Mouse (Mus musculus) activated CD4-positive, CD25-positive, alpha-beta regulatory T cell, adult 4 months (primary cell): ENCODE results near the gene Tmem247. TPM values are rescaled to one million over a fixed set of nuclear protein-coding genes. Genes with fewer than 3 reads are reported as not detected.

Source experiments
- ATAC-seq: one replicate; pipeline ENCODE4 v1.8.0; 2017
- polyA plus RNA-seq, 2 experiments: library from polyadenylated mRNA; unstranded; fragments of 100-300 nt; shearing (Covaris generic); gene quantifications; one replicate each; pipeline ENCODE4 v1.2.1; 2017

Tmem247 gene
- not detected for polyA plus RNA-seq

GRCm38 (mm10) chr17:86917048-86917447 is at the start of gene Tmem247:
Gene Tmem247, plus strand, starts transcription at chr17:86917348.
- no peak for ATAC-seq

DNA sequence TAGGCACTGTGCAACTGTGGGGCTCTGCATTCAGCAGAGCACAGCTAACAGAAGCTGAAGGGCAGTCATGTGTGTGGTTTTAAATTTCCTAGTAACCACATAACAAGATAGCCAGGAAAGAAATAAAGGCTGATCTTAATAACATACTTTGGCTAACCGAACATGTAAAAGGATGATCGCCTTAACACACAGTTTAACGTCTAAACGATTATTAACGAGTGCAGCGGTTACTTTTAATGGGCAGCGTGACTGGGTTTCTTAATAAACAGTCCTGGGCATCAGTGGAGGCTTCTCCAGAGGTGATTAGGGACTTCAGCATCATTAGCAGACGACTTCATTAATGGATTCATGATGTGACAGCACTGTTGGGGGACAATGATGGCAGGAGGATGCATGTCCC is 46.6 kb upstream of the Tmem247 start:
- no peak for ATAC-seq

DNA sequence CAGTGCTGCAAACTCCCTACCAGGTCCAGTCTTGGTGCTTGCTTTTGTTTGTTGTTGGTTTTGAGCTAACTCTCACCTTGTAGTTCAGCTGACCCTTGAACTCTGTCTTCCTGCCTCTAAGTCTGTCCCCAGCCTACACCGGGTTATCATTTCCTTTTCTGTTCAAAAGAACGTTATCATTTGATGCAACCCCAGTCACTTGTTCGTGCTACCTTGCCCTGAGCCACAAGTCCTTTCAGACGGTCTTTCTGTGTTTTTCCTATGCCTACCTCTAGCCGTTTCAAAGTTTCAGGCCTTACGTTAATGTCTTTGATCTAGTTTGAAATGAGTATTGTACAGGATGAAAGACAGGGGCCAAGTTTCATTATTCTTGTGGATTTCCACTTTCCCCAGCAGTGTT is 44.5 kb upstream of the Tmem247 start:
- ATAC-seq = peak; percentile 85

- ATAC-seq = no peak
Measured at GRCm38 (mm10) chr17:86876940-86877339, 40.2 kb upstream of the Tmem247 start.

DNA sequence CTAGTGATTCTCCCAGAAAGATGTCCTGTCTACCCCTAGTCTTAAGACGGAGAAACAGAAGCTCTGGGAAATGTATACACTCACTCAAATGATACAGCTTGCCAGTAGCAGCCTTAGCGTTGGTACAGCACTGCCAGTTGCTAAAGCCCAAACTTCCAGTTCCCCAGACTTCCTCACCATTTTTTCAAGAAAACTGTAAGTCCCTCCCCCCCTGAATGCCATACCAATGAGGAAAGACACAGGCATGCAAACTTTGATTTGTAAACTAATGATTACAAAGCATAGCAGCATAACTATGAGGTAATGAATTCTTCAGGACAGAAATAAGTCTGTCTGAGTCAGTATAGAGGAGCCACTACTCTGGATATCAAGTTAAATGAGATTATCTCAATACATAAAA is 39.4 kb upstream of the Tmem247 start:
- ATAC-seq = no peak

DNA sequence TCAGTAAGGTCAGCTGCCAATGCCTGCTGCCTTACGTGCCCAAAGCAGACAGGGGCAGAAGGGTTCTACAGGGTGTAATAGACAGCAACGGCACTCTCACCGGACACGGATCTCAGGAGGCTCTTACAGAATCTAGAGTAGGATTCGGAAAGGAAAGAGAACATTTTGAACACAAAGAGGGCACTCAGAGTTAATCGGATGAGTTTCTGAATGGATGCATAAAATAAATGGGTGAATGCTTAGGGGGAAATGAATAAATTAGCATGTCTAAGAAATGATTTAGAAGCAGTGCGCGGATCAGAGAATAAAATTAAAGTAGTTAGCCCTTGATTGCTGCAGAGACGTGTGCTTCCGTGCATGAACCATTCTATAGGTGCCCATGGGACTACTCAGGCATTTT is 37.1 kb upstream of the Tmem247 start:
- no peak for ATAC-seq

GRCm38 (mm10) chr17:86880461-86881044 is 36.6 kb upstream of the Tmem247 start:
- peak; percentile 90 for ATAC-seq

GRCm38 (mm10) chr17:86895191-86895590 is 22.0 kb upstream of the Tmem247 start:
- ATAC-seq = no peak

GRCm38 (mm10) chr17:86897486-86898165 is 19.5 kb upstream of the Tmem247 start:
- ATAC-seq = no peak

DNA sequence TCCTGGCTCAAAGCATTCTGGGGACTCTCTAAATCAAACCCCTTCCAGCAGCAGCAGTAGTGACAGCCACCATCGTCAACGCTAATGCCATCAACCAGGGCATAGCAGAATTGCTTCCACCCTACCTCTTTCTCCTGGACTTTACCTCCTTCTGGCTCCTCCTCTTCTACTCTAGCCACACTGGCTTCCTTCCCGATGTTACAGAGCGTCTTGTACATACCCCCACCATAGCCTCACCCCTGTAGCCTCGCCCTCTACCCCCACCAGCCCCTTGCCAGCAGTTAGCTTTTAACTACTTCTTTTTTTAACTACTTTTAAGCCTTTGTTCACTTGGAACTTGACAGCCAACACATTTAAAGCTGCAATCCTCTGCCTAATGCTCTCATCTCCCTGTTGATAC is 17.3 kb upstream of the Tmem247 start:
- ATAC-seq = no peak

DNA sequence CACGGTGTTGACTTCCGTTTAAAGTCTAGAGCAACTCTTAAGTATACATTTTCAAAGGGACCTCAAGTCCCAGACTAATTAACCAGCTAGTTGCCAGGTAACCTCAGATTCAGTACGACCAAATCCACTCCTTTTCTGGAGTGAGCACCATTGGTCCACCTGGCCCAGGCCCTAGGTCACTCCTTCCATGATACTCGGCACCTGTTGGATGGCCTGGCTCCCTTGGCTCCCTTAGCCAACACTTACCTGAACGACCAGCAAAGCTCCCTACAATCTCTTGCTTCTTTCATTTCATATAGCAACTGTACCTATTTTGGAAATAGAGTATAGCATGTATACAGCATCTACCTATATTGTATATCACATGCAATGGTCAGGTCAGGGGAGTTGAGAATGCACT is 16.6 kb upstream of the Tmem247 start:
- ATAC-seq = no peak

GRCm38 (mm10) chr17:86902399-86903067 is 14.6 kb upstream of the Tmem247 start:
- ATAC-seq = no peak

DNA sequence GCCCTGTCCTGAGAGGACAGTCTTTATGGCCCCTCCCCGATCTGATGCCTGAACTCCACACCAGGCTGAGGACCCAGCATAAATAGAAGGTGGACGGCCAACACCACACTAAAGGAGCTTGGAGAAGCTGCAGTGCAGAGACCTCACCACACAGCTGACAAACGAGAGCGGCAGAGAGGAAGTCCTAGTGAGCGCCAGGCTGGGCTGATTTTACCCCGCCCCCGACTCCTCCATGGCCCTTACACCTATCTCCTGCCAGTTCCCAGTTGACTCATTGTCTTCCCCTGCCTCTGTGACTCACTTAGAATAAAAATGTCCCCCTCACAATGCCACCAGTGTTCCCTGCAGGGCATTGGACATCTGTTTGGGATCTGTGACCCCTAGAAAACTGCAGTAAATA is 13.6 kb upstream of the Tmem247 start:
- ATAC-seq = peak; percentile 59

DNA sequence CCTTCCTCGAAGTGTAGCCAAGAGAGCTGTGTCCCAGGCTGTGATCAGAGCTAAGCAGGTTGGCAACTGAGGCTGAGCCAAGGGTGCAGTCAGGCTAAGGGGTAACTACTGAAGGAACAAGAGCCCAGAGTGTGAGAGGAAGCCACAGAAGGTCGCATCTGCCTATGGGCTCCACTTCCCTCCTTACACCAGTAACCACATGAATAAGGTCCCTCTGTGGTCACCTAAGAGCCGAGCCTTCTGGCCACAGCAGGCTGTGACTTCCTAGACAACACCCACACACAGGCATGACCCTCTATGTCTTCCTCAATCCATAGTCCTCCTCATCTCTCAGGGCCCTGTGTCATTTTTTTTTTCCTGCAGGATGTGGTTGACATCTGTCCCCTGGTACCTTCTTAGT is 12.9 kb upstream of the Tmem247 start:
- ATAC-seq = no peak

GRCm38 (mm10) chr17:86905297-86906135 is 11.6 kb upstream of the Tmem247 start:
- peak; percentile 12 for ATAC-seq

- ATAC-seq = peak; percentile 72
Measured at GRCm38 (mm10) chr17:86906136-86906461, 11.0 kb upstream of the Tmem247 start.

- no peak for ATAC-seq
Measured at GRCm38 (mm10) chr17:86906601-86907000, 10.5 kb upstream of the Tmem247 start.

DNA sequence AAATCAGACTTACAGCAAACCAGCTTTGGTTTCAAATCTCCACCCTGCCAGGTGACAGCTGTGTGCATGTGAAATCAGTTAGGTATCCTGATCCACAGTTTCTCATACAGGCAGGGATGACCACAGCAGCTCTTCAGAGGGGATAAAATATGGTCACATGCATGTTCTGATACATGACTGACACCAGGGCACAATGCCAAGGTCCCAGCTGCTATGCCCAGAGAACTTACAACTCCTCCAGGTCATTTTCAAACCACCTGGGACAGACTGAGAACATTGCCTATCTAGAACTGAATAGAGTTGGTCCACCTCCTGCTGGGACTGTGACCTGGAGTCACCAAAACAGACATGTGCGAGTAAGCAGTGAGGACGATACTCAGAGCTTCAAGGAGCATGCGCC is 10.1 kb upstream of the Tmem247 start:
- ATAC-seq = no peak

GRCm38 (mm10) chr17:86908316-86908715 is 8.8 kb upstream of the Tmem247 start:
- no peak for ATAC-seq

GRCm38 (mm10) chr17:86909733-86910495 is 7.2 kb upstream of the Tmem247 start:
- no peak for ATAC-seq

GRCm38 (mm10) chr17:86911261-86911660 is 5.9 kb upstream of the Tmem247 start:
- ATAC-seq = no peak

GRCm38 (mm10) chr17:86913003-86913607 is 4.0 kb upstream of the Tmem247 start:
- no peak for ATAC-seq
